Mouse (Mus musculus) bone marrow, adult 2 months (tissue): Measurements from ENCODE around the gene Trappc3. TPM values are rescaled to one million over a fixed set of nuclear protein-coding genes. Genes with fewer than 3 reads are reported as not detected.
A peak's percentile ranks its signal among the peaks of the same experiment; 100 is the strongest.

Experiments used
- H3K27ac ChIP-seq: fragments of 200-500 bp; 2 replicates; pipeline ENCODE4 v1.5.1; 2012; ENCODE audit warnings: low read depth, mild to moderate bottlenecking, control low read depth, inconsistent platforms, low read length; ENCODE audit not compliant: control insufficient read depth, poor library complexity, insufficient read depth
- H3K4me1 ChIP-seq: fragments of 200-500 bp; 2 replicates; pipeline ENCODE4 v1.6.1; 2011; ENCODE audit warnings: low read length; ENCODE audit not compliant: control insufficient read depth, insufficient read depth
- H3K4me3 ChIP-seq: fragments of 200-500 bp; replicated peaks from 2 replicates; pipeline ENCODE3; 2011; ENCODE audit warnings: mild to moderate bottlenecking, low read depth, low read length, control low read depth; ENCODE audit not compliant: control insufficient read depth
- CTCF ChIP-seq: fragments of 200-500 bp; IDR thresholded peaks from 2 replicates; pipeline ENCODE4 v1.5.1; 2011; ENCODE audit warnings: low read length, control low read depth; ENCODE audit not compliant: control insufficient read depth, insufficient read depth
- POLR2A ChIP-seq: fragments of 200-500 bp; IDR thresholded peaks from 2 replicates; pipeline ENCODE4 v1.6.1; 2011; ENCODE audit warnings: low read depth, mild to moderate bottlenecking, control low read depth, low read length, borderline replicate concordance; ENCODE audit not compliant: control insufficient read depth
- WGBS: fragments of 180-500 bp; shearing (Covaris S2); methylation state at CpG from one replicate; pipeline ENCODE4 v1.1.7; 2018; 5-methylcytosine and 5-hydroxymethylcytosine counted together
- polyA plus RNA-seq: library from polyadenylated mRNA; stranded (reverse); fragments of >200 nt; gene quantifications from 2 replicates; pipeline ENCODE4 v1.2.4, GENCODE M21; 2011; ENCODE audit warnings: low replicate concordance; ENCODE audit not compliant: missing spikeins, insufficient read depth, insufficient read length

The Trappc3 gene
- polyA plus RNA-seq, 1 experiment = 32.5 TPM

DNA sequence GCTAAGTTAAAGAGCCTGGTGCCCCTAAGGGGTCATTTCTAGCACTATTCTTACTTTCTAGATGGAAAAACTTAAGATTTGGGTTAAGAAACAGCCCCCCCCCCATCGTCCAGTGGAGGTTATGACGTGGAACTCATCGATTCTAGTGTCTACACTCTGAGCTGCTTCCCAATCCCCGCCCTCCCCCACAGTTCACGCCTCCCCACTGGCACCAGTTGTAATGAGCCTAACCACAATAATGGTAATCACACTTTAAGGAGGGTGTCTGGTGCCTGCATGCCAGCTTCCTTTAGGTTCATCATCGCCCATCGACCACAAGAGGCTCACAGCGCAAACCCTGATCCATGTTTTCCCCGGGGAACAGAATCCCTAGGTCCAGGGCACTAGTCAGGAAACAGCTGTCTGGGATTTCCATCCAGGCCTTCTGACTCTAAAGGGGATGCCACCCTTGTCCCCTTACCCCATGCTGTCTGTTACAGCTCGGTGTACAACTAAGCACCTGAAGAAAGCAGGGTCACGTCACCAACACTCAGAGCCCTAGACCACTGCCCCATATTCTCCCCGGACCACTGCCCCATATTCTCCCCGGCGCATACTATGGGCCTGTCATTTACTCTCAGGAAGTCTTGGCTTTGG is 8.4 kb upstream of the Trappc3 start:
- Histone ChIP-seq H3K4me3 (no peak overlapping the region), H3K27ac (no peak overlapping the region), H3K4me1 (peaks cover 8% of the 10 kb centered on the region)
- 46% methylated on average over 14 of the region's 14 CpGs for WGBS
- TF ChIP-seq POLR2A = no peak
- TF ChIP-seq CTCF = no peak

DNA sequence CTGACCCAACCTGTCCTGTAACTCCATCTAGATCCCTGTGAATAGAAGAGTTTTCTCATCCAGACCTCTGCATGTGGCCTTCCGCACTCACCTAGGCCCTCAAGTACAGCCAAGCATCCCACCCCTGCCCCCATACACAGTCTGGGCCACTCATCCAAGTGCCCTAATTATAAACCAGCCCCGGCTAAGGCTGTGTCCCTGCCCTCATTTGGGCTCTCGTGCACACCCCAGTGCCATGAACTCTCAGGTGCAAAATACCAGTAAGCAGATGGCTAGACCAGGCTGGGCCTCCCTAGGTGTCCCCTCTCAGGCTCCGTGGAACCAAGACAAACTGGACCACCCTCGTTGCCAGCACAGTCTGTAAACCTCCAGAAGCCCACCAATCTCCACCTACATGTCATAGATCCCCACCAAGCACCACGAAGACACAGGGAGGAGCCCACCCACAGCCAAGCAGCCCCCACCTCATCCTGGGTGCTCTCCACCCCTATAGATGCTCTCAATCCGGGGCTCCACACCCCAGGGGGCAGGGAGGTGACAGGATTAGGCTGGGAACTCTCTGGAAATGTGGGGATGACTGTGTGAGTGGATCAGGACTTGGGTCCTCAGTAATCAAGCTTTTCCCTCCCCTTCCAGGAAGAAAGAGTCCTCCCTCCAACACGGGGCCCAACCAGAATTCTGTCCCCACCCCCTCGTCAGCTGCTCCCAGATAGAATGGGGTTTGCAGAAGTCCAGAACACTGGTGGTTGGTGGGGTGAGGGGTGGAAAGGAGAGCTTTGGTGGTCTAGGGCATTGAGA is 7.6 kb upstream of the Trappc3 start:
- WGBS = 46% methylated on average over 9 of the region's 9 CpGs
- H3K4me1 ChIP-seq = peaks cover 10% of the 10 kb centered on the region

DNA sequence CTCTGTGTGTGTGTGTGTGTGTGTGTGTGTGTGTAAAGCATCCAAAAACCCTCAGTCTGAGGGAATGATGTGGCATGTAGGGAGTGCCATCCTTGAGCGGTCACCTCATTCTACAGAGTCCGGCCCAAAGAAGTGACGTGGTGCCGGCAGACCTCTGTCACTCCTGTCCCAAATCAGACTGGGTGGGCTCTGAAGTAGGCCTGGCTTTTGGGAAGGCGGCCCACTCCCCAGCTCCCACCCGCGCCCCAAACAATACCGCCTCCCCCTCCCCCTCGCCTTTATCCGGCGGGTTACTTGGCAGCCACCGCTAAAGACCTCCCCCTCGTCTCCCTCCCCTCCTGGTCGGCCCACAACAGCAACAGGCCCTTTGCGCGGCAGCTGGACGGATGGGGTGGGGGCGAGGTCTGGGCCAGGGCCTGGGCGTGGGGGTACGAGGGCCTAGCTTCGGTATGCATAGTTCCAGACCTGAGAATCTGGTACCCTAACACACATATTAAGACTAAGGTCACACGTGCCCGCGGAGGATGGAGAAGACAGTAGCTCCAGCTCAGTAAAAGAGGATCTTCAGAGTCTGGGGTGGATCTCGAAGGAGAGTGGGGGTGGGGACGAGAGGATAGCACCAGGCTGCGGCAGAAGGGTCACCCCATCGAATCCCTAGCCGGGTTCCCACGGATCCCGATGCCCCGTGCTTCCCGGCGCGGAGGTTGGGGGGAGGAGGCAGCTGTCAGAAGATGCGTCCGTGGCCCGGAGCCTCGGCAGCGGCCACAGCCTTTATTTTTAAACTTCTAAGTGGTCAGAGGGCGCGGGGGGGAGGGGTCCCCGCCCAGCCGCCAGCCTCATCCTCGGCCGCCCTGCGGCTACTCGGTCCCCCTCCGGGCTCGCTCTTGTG is 6.8 kb upstream of the Trappc3 start:
- H3K4me3 ChIP-seq = peak overlapping the region; percentile 59
- H3K27ac ChIP-seq = peak overlapping the region; percentile 92
- peaks cover 10% of the 10 kb centered on the region for H3K4me1 ChIP-seq
- 0 out of 2 replicates have a peak, but pooled peaks have one; percentile 18 for TF ChIP-seq POLR2A
- TF ChIP-seq CTCF = no peak
- 2% methylated on average over 50 of the region's 50 CpGs for WGBS

More for the DNA sequence above, 7.6 kb upstream of the Trappc3 start:
- H3K27ac ChIP-seq = no peak overlapping the region
- H3K4me3 ChIP-seq = peak overlapping the region; percentile 59
- TF ChIP-seq POLR2A (no peak), CTCF (no peak)

DNA sequence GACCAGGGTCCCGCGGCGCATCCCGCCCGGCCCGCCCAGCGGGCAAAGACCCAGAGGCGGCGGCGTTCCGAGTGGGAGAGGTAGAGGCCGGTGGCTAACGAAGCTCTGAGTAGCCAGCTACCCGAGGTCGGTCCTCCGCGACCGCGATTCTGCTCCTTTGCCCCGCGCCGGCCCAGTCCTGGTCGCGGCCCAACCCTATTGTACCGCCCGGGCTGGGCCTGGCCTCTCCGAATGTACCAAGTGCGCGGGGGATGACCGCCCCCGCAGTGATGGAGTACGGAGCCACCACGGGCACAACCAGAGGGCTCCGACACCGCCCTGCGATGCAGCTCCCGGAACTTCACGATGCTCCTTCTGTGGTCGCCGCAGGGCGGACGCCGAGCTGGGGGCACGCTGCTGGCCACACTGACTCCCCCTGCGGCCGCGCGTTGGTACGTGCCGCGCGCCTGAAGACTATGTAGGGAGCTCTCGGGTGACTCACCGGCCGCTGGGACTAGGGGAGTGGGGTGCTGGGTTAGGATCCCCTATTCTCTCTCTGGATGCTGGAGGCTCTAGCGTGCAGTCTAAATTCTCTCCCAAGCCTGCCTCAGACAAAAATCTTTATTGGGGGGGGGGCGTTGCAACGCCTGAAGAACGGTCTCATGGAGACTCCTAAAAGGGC is 5.9 kb upstream of the Trappc3 start, which contains the start of gene Map7d1:
Gene Map7d1, minus strand, starts transcription at position 213 of the 661 bp plus-strand sequence.
- peak; percentile 96 for TF ChIP-seq POLR2A
- TF ChIP-seq CTCF = no peak
- Histone ChIP-seq H3K4me1 (peaks cover 10% of the 10 kb centered on the region), H3K4me3 (peak within 1 kb of the TSS; percentile 60), H3K27ac (peak within 1 kb of the TSS; percentile 92)
- under 1% methylated on average over 59 of the region's 59 CpGs for WGBS

DNA sequence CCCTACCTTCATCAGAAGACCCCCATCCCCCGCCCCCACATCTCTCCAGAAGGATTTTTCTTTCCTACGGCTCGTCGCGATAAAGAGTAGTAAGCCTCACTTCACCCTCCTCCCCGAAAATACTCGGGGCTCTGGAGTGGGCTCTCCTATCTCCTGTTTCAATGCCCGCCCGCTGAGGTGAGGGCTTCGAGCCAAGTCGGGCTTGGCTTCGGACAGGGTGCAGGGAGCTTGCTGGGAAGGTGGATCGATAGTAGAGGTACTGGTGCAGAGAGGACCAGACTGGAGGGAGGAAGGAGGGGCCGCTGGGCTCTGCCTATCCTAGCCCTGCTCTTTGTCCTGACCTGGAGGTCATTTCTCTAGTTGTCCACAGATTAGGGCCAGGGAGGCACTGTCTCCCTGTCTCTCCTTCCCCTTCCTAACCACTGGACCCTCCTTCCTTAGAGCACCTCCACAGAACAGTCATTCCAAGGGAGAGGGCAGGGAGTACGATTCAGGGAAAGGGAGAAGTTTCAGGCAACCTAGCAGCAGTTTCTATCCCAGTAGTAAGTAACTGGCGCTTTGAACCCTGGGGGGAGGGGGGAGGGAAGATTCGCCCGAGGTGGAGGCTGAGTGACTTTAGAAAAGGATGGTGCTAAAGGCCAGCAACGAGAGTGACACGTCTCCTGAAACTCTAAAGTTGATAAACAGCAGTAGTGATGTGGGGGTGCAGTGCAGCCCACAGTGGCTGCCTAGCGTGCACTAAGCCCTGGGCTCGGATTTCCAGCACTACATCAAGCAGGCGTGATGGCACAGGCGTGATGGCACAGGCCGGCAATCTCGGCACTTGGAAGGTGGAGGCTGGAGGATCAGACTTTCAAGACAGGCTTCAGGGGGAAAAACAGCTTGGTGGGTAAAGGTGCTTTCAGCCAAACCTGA is 4.9 kb upstream of the Trappc3 start:
- Histone ChIP-seq H3K27ac (peak overlapping the region; percentile 92), H3K4me3 (peak overlapping the region; percentile 60), H3K4me1 (peaks cover 9% of the 10 kb centered on the region)
- TF ChIP-seq CTCF = 0 out of 2 replicates have a peak, but pooled peaks have one; percentile 1
- no peak for TF ChIP-seq POLR2A
- 18% methylated on average over 26 of the region's 26 CpGs for WGBS

DNA sequence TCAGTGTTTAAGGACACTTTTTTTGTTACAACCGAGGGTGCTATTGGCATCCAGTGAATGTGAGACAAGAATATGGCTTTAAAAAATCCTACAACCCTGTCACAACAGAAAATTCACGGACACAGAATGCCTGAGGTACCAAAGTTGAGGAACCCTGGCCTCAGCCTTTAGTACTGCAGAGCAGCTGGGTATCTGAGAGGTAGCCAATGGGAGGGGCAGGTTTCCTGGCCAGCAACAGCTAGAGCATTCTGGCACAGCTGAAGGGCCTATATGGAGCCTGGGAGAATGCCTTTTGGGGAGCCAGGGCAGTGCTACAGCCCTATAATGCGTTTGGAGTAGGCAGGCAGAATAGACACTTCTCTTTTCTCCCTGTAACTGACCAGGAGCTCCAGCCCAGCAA is 3.1 kb upstream of the Trappc3 start:
- Histone ChIP-seq H3K27ac (peak overlapping the region; percentile 78), H3K4me1 (peaks cover 9% of the 10 kb centered on the region), H3K4me3 (no peak overlapping the region)
- no peak for TF ChIP-seq CTCF
- no peak for TF ChIP-seq POLR2A
- WGBS = 18% methylated on average over 3 of the region's 3 CpGs
